Mouse (Mus musculus): Measurements from ENCODE around the gene Mov10l1. TPM values are rescaled to one million over a fixed set of nuclear protein-coding genes. Genes with fewer than 3 reads are reported as not detected.

Gene Mov10l1
- polyA plus RNA-seq, 1 experiment, result not detected

DNA sequence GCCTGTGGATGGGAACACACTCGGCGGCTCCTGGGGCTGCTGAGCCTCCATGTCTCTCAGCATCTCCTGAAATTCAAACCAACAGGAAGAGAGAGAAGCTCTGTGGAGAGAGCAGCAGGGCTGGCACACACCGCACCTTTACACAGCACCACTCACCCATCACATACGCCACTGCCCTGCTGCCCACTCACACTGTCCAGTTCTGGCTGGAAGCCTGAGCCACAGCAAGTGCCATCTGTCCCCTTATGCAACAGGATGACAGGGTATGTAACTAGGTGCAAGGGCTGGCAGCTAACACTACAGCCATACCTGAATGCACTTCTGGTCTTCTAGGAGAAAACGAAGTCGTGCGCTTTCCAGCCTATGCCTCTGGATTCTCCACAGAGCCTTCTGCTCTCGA lies 121.7 kb downstream of the Mov10l1 start:
- H3K4me3 ChIP-seq (ENCODE audit: insufficient read depth, low read length), result no peak overlapping the region
- no peak overlapping the region for H3K27ac ChIP-seq (ENCODE audit: insufficient read depth, low read length)
- no peaks in the 10 kb centered on the region for H3K4me1 ChIP-seq (ENCODE audit: control insufficient read depth, insufficient read depth, low read length)
- TF ChIP-seq POLR2A (IDR thresholded peaks at IDR 0.05; ENCODE audit: low read depth, low read length) (no peak), CTCF (IDR thresholded peaks at IDR 0.05; ENCODE audit: borderline replicate concordance, insufficient read depth, low read length) (no peak)

Other genes starting within 250 kb of the Mov10l1 start
- 30.4 and 34.7 TPM in 2 replicates for gene Brd1, start 248.7 kb upstream of the Mov10l1 start, polyA plus RNA-seq (2011; ENCODE audit: insufficient read length, low read depth, missing spikeins)
- 9.4 and 11.3 TPM in 2 replicates for gene Zbed4, start 231.2 kb upstream of the Mov10l1 start, polyA plus RNA-seq (2011; ENCODE audit: insufficient read length, low read depth, missing spikeins)
- gene Alg12, start 163.6 kb upstream of the Mov10l1 start, polyA plus RNA-seq (2011; ENCODE audit: insufficient read length, low read depth, missing spikeins), result 9.1 and 13.0 TPM in 2 replicates
- 29.6 and 34.6 TPM in 2 replicates for gene Creld2, start 163.3 kb upstream of the Mov10l1 start, polyA plus RNA-seq (2011; ENCODE audit: insufficient read length, low read depth, missing spikeins)
- 9.6 and 11.6 TPM in 2 replicates for gene Pim3, start 120.7 kb upstream of the Mov10l1 start, polyA plus RNA-seq (2011; ENCODE audit: insufficient read length, low read depth, missing spikeins)
- gene Ttll8, start 28.5 kb upstream of the Mov10l1 start, polyA plus RNA-seq (2011; ENCODE audit: insufficient read length, low read depth, missing spikeins), result not detected in 2 replicates
- gene Mlc1, start 3.9 kb upstream of the Mov10l1 start, polyA plus RNA-seq (2011; ENCODE audit: insufficient read length, low read depth, missing spikeins), result 0.79 TPM in 1 of 2 replicates, not detected in the other
- not detected in 2 replicates for gene Panx2, start 76.8 kb downstream of the Mov10l1 start, polyA plus RNA-seq (2011; ENCODE audit: insufficient read length, low read depth, missing spikeins)
- gene Trabd, start 92.2 kb downstream of the Mov10l1 start, polyA plus RNA-seq (2011; ENCODE audit: insufficient read length, low read depth, missing spikeins), result 18.1 and 20.5 TPM in 2 replicates
- gene Selenoo, start 106.2 kb downstream of the Mov10l1 start, polyA plus RNA-seq (2011; ENCODE audit: insufficient read length, low read depth, missing spikeins), result 14.5 and 17.6 TPM in 2 replicates
- gene Tubgcp6, start 140.2 kb downstream of the Mov10l1 start, polyA plus RNA-seq (2011; ENCODE audit: insufficient read length, low read depth, missing spikeins), result 13.5 and 14.2 TPM in 2 replicates
- gene Hdac10, start 145.8 kb downstream of the Mov10l1 start, polyA plus RNA-seq (2011; ENCODE audit: insufficient read length, low read depth, missing spikeins), result 6.4 and 7.2 TPM in 2 replicates
- gene Mapk12, start 157.8 kb downstream of the Mov10l1 start, polyA plus RNA-seq (2011; ENCODE audit: insufficient read length, low read depth, missing spikeins), result 10.1 and 16.4 TPM in 2 replicates
- 7.3 and 10.8 TPM in 2 replicates for gene Mapk11, start 166.7 kb downstream of the Mov10l1 start, polyA plus RNA-seq (2011; ENCODE audit: insufficient read length, low read depth, missing spikeins)
- gene Plxnb2, start 197.9 kb downstream of the Mov10l1 start, polyA plus RNA-seq (2011; ENCODE audit: insufficient read length, low read depth, missing spikeins), result 194 and 237 TPM in 2 replicates
- gene Dennd6b, start 213.6 kb downstream of the Mov10l1 start, polyA plus RNA-seq (2011; ENCODE audit: insufficient read length, low read depth, missing spikeins), result 3.1 and 4.2 TPM in 2 replicates
- gene Ppp6r2, start 228.6 kb downstream of the Mov10l1 start, polyA plus RNA-seq (2011; ENCODE audit: insufficient read length, low read depth, missing spikeins), result 32.4 and 43.1 TPM in 2 replicates